Mouse (Mus musculus) layer of hippocampus, postnatal 36 days (tissue): ENCODE measurements around the gene Ncbp3. TPM values are rescaled to one million over a fixed set of nuclear protein-coding genes. Genes with fewer than 3 reads are reported as not detected.
A peak's percentile ranks its signal among the peaks of the same experiment; 100 is the strongest.

ENCODE experiments used
- DNase-seq, 2 experiments: peaks; one replicate each; pipeline ENCODE4 v3.0.0; 2022
- total RNA-seq, 2 experiments: library from RNA; stranded (reverse); gene quantifications; 2 replicates each; pipeline ENCODE4 v1.2.3; 2021

The Ncbp3 gene
- total RNA-seq: 10 to 100 TPM; 10.3 to 10.9 TPM

DNA sequence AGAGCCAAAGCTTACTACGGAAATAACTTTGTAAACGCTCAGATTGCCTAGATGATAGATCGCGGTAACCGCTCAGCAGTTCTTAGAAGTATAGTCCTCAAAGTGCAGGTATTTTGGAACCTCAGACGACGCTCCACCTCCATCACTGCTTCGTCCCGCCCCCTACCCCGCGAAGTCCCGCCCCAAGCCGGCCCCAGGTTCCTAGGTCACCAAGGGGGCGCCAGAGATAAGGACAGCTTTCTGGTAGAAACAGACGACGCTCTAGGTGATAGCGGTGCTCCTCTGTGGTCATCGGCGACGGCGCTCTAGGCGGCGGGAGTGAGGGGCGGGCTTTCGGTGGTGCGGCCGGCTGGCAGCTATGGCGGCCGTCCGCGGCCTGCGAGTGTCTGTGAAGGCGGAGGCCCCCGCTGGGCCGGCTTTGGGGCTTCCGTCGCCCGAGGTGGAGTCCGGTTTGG lies at the start of gene Ncbp3:
Ncbp3 (plus strand) TSS at position 242 of the 455 bp plus-strand sequence.
- DNase-seq: peak; percentile 95 to 96

- DNase-seq: no peak
Observed at GRCm38 (mm10) chr11:72998771-72999170, 48.8 kb upstream of the Ncbp3 start, which contains the start of gene P2rx1. TSS of gene P2rx1 (plus strand) at chr11:72999103.

- DNase-seq: peak; percentile 55 to 70
Observed at GRCm38 (mm10) chr11:73001029-73001428, 46.6 kb upstream of the Ncbp3 start.

GRCm38 (mm10) chr11:73006377-73006776 lies 41.2 kb upstream of the Ncbp3 start:
- peak; percentile 27 to 38 for DNase-seq

- no peak for DNase-seq
Observed at GRCm38 (mm10) chr11:73007113-73007512, 40.5 kb upstream of the Ncbp3 start.

DNA sequence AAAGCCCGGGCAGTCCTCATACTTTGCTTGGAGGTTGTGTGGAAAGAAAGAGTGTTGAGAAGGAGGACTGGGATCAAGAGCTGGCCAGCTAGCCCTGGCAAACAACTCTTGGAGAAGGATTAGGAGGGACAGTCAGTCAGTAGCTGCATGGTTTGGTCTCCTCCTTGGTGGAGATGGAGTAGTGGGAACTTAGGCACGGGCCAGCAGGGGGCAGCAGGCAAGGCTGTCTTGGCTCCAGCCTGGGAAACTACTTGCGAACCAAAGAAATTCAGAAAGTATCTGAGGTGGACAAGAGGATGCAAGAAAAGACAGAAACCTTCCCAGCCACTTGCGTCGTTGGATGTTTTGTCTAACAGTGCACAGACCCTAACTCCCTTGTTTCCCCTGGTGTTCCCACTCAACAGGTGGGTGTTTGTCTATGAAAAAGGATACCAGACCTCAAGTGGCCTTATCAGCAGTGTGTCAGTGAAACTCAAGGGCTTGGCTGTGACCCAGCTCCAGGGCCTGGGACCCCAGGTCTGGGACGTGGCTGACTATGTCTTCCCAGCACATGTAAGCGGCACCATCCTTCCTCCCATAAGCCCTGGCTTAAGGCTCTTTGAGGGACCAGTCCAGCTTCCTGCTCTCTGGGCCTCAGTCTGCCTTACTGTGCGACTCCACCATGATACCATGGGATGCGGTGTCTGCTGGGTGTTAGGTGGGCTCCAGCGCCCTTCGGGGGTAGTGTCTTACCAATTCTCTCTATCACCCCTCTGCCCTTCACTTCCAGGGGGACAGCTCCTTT lies 39.7 kb upstream of the Ncbp3 start:
- peak in 1 of 2 experiments; percentile 38 for DNase-seq

DNA sequence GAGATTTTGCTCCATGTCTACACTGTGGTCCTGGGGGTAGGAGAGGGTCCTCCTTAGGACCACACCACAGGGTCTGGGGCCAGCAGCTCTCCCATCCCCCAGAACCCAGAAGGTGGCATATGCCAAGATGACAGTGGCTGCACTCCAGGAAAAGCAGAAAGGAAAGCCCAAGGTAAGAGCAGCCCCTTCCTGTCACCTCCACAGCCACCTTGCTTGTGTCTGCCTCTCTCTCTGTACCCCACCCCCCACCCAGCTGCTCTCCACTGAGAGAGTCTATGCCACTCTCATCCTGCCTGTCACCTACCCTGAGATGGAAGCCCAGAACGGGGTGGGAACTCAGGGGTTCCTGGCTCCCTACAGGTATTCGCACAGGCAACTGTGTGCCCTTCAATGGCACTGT lies 38.8 kb upstream of the Ncbp3 start:
- DNase-seq: no peak

GRCm38 (mm10) chr11:73009531-73010274 lies 37.9 kb upstream of the Ncbp3 start:
- DNase-seq: no peak

GRCm38 (mm10) chr11:73013981-73014380 lies 33.6 kb upstream of the Ncbp3 start:
- DNase-seq: no peak

- DNase-seq: peak; percentile 81 to 82
Observed at GRCm38 (mm10) chr11:73014831-73015344, 32.7 kb upstream of the Ncbp3 start.

GRCm38 (mm10) chr11:73015391-73016102 lies 32.0 kb upstream of the Ncbp3 start:
- DNase-seq: peak; percentile 34 to 57

DNA sequence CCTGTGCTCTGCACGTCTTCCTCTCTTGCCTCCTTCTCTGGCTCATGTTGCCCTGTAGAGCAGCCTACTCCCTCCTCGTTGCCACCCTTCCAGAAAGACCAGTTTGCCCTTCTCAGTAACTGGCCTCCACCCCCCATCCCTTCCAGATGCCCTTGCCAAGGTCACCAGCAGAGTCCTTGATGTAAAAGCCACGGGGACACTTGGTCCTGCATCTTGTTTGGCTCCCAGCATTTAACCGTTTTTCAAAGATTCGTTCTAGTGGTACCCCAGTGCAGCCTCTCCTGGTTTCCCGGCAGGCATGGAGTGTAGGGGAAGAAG lies 31.5 kb upstream of the Ncbp3 start:
- no peak for DNase-seq

GRCm38 (mm10) chr11:73018471-73019146 lies 29.0 kb upstream of the Ncbp3 start, which contains the start of gene Camkk1:
TSS of gene Camkk1 (plus strand) at chr11:73019008.
- DNase-seq: peak; percentile 94 to 95

DNA sequence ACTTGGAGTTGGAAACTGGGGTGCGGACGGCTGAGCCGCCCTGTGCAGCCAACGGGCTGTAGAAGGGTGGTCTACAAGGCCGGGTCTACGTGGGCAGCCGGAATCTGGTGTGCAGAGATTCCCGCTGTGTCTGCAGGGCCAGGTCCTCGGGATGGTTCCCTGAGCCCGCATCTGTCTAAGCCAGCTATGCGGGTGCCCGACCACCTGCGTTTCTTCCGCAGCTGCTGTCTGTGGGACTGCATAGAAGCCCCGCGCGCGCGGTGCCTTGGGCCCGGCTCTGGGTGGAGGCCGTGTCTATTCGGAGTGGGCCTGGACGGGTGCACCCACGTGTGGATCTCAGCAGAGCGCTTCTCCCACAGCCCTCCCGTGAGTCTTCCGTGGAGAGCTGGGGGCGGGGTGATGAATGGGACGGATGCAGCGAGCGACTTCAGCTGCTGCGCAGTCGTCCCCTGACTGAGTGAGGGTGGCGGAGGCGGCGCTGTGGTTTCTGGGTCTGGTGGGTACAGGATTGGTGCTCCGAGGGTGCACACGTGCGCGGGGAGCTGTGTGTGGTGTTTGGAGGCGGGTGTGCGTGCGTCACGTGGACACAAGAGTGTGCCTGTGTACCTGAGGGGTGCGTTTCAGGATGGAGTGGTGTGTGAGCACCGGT lies 28.3 kb upstream of the Ncbp3 start:
- DNase-seq: peak; percentile 78 to 82

GRCm38 (mm10) chr11:73020953-73021800 lies 26.4 kb upstream of the Ncbp3 start:
- DNase-seq: peak; percentile 29 to 37

DNA sequence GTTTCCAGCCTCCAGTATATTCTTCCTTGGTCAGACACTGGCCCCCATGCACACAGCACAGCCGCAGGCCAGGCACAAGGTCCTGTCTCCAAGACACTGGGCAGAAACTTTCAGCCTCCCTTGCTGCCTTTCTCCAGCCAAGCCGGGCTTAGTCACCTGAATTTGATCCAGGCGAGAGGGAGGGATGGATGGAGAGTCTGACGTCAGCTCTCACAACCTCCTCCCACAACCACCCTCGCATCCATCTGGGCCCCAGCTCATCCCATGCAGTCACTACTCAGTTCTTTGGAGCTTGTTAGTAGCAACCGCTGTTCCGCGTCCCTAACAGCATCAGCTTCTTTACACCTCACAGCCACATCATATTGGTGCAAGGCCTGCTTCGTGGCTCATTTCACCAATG lies 24.5 kb upstream of the Ncbp3 start:
- DNase-seq: peak; percentile 86

- no peak for DNase-seq
Observed at GRCm38 (mm10) chr11:73023827-73024226, 23.8 kb upstream of the Ncbp3 start.

DNA sequence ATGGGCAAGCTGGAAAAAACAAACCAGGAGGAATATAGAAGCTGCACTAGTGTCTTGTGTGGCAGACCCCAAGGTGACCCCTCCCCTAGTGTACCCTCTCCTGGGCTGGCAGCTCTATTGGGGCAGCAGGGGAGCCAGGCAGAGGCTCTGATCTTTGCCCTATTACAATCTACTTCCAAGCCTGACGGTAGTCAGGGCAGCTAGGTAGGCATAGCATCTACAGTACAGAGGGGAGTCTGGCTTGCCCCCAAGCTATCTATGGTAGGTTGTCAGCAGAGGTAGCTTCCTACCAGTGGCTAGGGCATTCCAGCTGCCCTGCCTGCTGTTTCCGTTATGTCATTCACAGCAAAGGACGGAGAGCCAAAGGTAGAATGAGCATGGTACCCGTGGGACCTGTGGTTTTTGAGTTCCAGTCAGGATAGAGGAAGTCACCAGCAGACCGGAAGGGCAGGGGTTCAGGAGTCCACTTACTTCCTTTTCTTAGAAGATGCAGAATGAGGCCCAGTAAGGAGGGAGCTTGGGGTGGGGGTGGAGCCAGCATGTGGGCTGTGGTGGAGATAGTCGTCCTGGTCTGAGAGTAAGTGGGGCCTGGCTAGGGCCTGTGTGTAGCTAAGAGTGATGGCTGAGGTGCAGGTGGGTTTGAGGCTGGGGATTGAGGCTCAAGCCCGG lies 23.2 kb upstream of the Ncbp3 start:
- no peak for DNase-seq

DNA sequence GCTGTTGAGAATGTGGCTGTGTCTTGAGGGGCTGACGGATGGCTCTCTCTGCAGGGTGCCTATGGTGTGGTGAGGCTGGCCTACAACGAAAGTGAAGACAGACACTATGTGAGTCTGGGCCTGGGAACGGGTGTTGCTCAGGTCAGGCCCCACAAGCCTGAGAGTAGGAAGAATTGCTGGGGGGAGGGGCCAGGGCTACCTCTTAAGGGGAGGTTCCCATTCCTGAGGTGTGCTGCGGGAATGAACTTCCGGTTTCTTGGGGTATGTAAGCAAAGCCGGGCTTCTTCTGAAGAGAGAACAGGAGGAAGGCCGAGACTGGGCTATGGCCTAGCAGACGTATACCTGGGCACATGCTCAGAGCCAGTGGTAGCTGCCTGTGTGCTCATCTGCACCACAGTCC lies 20.6 kb upstream of the Ncbp3 start:
- no peak for DNase-seq
